Mouse (Mus musculus): ENCODE data around the gene Galnt15. TPM values are rescaled to one million over a fixed set of nuclear protein-coding genes. Genes with fewer than 3 reads are reported as not detected.

Gene Galnt15
- polyA plus RNA-seq, 1 experiment from 2014 or later = not detected

GRCm38 (mm10) chr14:32016466-32016865 lies 12.3 kb upstream of the Galnt15 start:
- H3K36me3 ChIP-seq = no peaks in the 10 kb centered on the region
- H3K4me2 ChIP-seq = no peak overlapping the region
- no peak overlapping the region for H3K27ac ChIP-seq
- no peak for ATAC-seq (ENCODE audit: low read depth)
- no peaks in the 10 kb centered on the region for H3K9me3 ChIP-seq (replicated peaks)
- 0 out of 2 replicates have a peak, but pooled peaks cover 4% of the 10 kb centered on the region for H3K27me3 ChIP-seq
- peaks cover 18% of the 10 kb centered on the region for H3K4me1 ChIP-seq (replicated peaks)
- no peak for DNase-seq
- WGBS (ENCODE audit: insufficient replicate concordance) = 52% methylated on average over 3 of the region's 3 CpGs
- H3K9ac ChIP-seq = no peak overlapping the region
- H3K4me3 ChIP-seq (replicated peaks) = no peak overlapping the region

DNA sequence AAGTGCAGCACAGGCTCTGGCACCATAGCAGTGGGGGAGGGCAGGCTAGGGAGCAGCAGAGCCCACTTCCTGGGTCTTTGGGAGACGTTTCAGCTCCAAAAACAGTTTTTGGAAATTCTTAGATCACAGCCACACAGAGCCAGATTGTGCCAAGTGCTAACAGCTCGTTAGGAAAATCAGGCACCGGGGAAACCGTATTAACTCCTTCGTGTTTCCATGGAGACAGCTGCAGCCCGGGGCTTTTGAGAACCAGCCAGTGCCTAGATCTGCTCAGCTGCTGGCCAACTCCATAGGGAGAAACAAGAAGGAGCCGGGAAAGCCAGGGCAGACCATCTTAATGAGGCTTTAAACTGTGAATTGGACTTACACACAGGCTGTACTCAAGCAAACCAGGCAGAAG lies 11.9 kb upstream of the Galnt15 start:
- no peaks in the 10 kb centered on the region for H3K9me3 ChIP-seq (replicated peaks)
- peaks cover 22% of the 10 kb centered on the region for H3K4me1 ChIP-seq (replicated peaks)
- no peak overlapping the region for H3K27ac ChIP-seq
- H3K4me3 ChIP-seq (replicated peaks) = no peak overlapping the region
- no peak overlapping the region for H3K9ac ChIP-seq
- 0 out of 2 replicates have a peak, but pooled peaks cover 4% of the 10 kb centered on the region for H3K27me3 ChIP-seq
- ATAC-seq (ENCODE audit: low read depth) (no peak), DNase-seq (no peak)
- H3K36me3 ChIP-seq = no peaks in the 10 kb centered on the region
- 0 out of 2 replicates have a peak overlapping the region, but pooled peaks have one; percentile 21 for H3K4me2 ChIP-seq
- whole genome bisulfite sequencing (ENCODE audit: insufficient replicate concordance) = 32% methylated on average over 7 of the region's 7 CpGs

- peaks cover 28% of the 10 kb centered on the region for H3K4me1 ChIP-seq (replicated peaks)
- H3K36me3 ChIP-seq = no peaks in the 10 kb centered on the region
- no peak overlapping the region for H3K27ac ChIP-seq
- no peak for DNase-seq
- H3K4me2 ChIP-seq = no peak overlapping the region
- no peak overlapping the region for H3K4me3 ChIP-seq (replicated peaks)
- H3K9me3 ChIP-seq (replicated peaks) = no peaks in the 10 kb centered on the region
- ATAC-seq (ENCODE audit: low read depth) = no peak
- 0 out of 2 replicates have a peak, but pooled peaks cover 4% of the 10 kb centered on the region for H3K27me3 ChIP-seq
- H3K9ac ChIP-seq = no peak overlapping the region
- 59% methylated on average over 2 of the region's 2 CpGs for WGBS (ENCODE audit: insufficient replicate concordance)
Measured at GRCm38 (mm10) chr14:32017448-32017847, 11.3 kb upstream of the Galnt15 start.

DNA sequence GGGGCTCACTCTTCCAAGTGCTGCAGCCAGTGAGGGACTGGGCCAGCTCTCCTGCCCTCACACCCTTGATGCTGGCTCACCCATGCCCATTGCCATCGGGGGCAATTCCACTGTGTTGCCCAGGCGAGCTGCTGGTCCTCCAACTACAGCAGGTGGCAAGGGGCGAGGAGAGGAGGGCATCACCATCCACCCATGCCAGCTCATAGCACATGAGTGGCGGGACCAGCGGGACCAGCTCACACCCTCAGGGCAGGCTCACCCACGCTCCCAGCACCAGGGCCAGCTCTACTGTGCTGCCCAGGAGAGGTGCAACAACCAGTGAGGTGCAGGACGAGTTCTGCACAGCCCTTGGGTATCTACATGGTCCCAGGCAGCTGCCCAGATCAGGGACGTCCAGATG lies 9.7 kb upstream of the Galnt15 start:
- ATAC-seq (ENCODE audit: low read depth) = no peak
- Histone ChIP-seq H3K36me3 (no peaks in the 10 kb centered on the region), H3K27me3 (0 out of 2 replicates have a peak, but pooled peaks cover 4% of the 10 kb centered on the region), H3K9me3 (replicated peaks) (no peaks in the 10 kb centered on the region), H3K4me3 (replicated peaks) (no peak overlapping the region), H3K4me1 (replicated peaks) (peaks cover 40% of the 10 kb centered on the region), H3K4me2 (no peak overlapping the region), H3K9ac (no peak overlapping the region), H3K27ac (no peak overlapping the region)
- DNase-seq = no peak
- 54% methylated on average over 8 of the region's 8 CpGs for WGBS (ENCODE audit: insufficient replicate concordance)

DNA sequence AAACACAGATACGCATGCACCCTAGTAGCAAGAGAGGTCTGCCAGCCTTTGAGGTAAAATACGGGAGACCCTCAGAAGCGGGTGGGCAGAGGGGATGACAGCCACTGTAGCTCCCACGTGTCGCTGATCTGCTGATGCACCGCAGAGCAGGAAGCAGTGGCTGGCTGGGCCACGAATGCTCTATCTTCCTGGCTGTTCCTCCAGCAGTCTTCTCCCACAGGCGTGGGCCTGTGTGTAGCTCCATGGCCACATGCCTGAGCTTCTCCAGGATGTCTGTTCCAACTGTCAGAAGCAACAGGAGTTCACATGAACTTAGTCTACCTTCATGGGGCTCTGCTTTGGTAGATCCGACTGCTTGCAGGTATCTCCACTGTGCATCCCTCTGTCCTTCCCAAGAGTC lies 6.8 kb upstream of the Galnt15 start:
- H3K9me3 ChIP-seq (replicated peaks) = no peaks in the 10 kb centered on the region
- H3K27ac ChIP-seq = no peak overlapping the region
- WGBS (ENCODE audit: insufficient replicate concordance) = 43% methylated on average over 9 of the region's 9 CpGs
- peak; percentile 22; the same call in 1 of the 2 replicates for ATAC-seq (ENCODE audit: low read depth)
- H3K4me3 ChIP-seq (replicated peaks) = no peak overlapping the region
- H3K36me3 ChIP-seq = no peaks in the 10 kb centered on the region
- H3K4me1 ChIP-seq (replicated peaks) = peaks cover 33% of the 10 kb centered on the region
- no peak overlapping the region for H3K9ac ChIP-seq
- no peak for DNase-seq
- peaks cover 10% of the 10 kb centered on the region for H3K27me3 ChIP-seq
- no peak overlapping the region for H3K4me2 ChIP-seq

DNA sequence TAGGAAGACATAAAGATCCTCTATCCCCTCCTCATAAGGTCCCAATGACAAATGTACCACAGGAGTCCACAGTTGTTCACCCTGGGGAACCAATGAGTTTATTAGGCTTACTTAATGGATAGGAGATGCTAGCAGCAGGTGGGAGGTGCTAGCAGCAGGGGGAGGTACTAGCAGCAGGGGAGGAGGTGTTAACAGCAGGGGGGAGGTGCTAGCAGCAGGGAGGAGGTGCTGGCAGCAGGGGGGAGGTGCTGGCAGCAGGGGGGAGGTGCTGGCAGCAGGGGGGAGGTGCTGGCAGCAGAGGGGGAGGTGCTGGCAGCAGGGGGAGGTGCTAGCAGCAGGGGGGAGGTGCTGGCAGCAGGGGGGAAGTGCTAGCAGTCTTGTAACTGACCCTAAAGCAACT lies 6.3 kb upstream of the Galnt15 start:
- Histone ChIP-seq H3K27ac (no peak overlapping the region), H3K4me2 (0 out of 2 replicates have a peak overlapping the region, but pooled peaks have one; percentile 12), H3K9ac (no peak overlapping the region), H3K36me3 (no peaks in the 10 kb centered on the region), H3K27me3 (peaks cover 15% of the 10 kb centered on the region), H3K4me1 (replicated peaks) (peaks cover 28% of the 10 kb centered on the region), H3K9me3 (replicated peaks) (no peaks in the 10 kb centered on the region), H3K4me3 (replicated peaks) (no peak overlapping the region)
- DNase-seq = peak; percentile 13
- ATAC-seq (ENCODE audit: low read depth) = peak; percentile 68

DNA sequence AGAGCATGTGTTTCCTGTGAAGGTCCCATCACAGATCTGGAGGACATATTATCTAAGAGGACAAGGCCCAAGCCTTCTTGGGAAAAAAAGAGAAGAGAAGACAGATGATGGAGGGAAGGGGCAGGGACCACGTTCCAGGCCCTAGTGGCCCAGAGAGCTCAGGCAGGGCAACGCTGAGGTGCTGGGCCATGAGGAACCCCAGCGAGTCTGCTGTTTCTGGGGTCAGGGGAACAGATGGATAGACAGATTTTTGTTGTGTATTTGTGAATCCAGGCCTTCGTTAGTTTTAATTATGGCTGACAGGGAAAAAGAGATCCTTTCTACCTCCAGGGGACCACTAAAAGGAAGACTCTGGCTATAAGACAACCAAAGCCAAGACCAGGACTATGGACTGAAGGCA lies 4.9 kb upstream of the Galnt15 start:
- WGBS (ENCODE audit: insufficient replicate concordance) = 67% methylated on average over 4 of the region's 4 CpGs
- H3K4me1 ChIP-seq (replicated peaks) = peaks cover 28% of the 10 kb centered on the region
- H3K4me2 ChIP-seq = no peak overlapping the region
- ATAC-seq (ENCODE audit: low read depth) = no peak
- H3K36me3 ChIP-seq = no peaks in the 10 kb centered on the region
- peaks cover 29% of the 10 kb centered on the region for H3K27me3 ChIP-seq
- no peaks in the 10 kb centered on the region for H3K9me3 ChIP-seq (replicated peaks)
- DNase-seq = no peak
- no peak overlapping the region for H3K27ac ChIP-seq
- H3K4me3 ChIP-seq (replicated peaks) = no peak overlapping the region
- H3K9ac ChIP-seq = no peak overlapping the region

DNA sequence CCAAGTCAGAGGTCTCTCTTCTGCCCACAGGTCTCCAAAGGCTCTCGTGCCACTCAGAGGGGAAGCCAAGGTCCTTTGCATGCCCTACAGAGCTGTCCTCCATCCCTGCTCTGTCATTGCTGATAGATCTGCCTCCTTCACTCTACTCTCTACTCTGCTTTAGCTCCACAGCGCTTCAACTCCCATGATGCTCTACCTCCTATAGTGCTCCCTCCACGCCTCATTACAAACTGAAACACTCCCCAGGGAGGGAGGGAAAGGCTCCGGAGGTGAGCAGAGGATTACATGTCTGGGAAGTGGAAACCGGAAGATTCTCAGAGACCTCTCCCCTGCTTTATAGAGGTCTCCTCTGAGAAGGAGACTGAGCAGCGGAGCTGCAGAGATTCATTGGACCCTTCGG lies 1.6 kb upstream of the Galnt15 start:
- ATAC-seq (ENCODE audit: low read depth) = no peak
- WGBS (ENCODE audit: insufficient replicate concordance) = 50% methylated on average over 7 of the region's 7 CpGs

DNA sequence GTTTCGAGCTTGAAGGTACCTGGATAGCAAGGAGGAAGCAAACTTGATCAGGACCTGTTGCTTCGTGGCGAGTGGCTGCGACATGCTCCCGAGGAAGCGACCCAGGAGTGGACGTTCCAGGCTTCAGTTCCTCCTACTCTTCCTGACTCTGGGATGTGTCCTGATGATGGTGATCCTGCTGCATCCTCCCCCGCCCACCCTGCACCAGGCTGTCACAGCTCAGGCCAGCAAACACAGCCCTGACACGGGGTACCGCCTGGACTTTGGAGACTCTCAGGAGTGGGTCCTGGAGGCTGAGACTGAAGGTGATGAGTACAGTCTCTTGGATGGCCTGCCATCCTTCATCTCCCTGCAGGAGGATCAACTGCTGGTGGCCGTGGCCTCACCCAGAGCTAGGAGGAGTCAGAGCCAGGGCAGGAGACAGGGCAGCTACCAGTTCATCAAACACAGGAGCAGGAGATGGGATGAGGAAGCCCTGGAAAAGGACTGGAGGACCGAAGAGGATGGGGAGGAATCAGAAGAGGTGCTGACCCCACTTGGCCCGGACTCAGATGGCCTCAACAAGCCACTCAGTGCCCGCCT lies 713 bp downstream of the Galnt15 start:
- WGBS (ENCODE audit: insufficient replicate concordance) = 49% methylated on average over 14 of the region's 14 CpGs
- no peaks in the 10 kb centered on the region for H3K9me3 ChIP-seq (replicated peaks)
- H3K9ac ChIP-seq = no peak overlapping the region
- H3K36me3 ChIP-seq = no peaks in the 10 kb centered on the region
- no peak overlapping the region for H3K4me2 ChIP-seq
- DNase-seq = no peak
- peaks cover 43% of the 10 kb centered on the region for H3K27me3 ChIP-seq
- no peak for ATAC-seq (ENCODE audit: low read depth)
- H3K4me1 ChIP-seq (replicated peaks) = no peaks in the 10 kb centered on the region
- H3K4me3 ChIP-seq (replicated peaks) = no peak overlapping the region
- no peak overlapping the region for H3K27ac ChIP-seq

More for the DNA sequence above, 1.6 kb upstream of the Galnt15 start:
- Histone ChIP-seq H3K36me3 (no peaks in the 10 kb centered on the region), H3K4me2 (no peak overlapping the region), H3K9me3 (replicated peaks) (no peaks in the 10 kb centered on the region), H3K4me3 (replicated peaks) (no peak overlapping the region), H3K4me1 (replicated peaks) (peaks cover 15% of the 10 kb centered on the region), H3K27ac (no peak overlapping the region), H3K9ac (no peak overlapping the region), H3K27me3 (peaks cover 43% of the 10 kb centered on the region)
- DNase-seq = no peak

GRCm38 (mm10) chr14:32030073-32030472 lies 1.3 kb downstream of the Galnt15 start:
- Histone ChIP-seq H3K4me1 (replicated peaks) (no peaks in the 10 kb centered on the region), H3K27ac (no peak overlapping the region), H3K4me2 (no peak overlapping the region), H3K27me3 (peaks cover 43% of the 10 kb centered on the region), H3K4me3 (replicated peaks) (no peak overlapping the region), H3K9ac (no peak overlapping the region), H3K36me3 (no peaks in the 10 kb centered on the region), H3K9me3 (replicated peaks) (no peaks in the 10 kb centered on the region)
- ATAC-seq (ENCODE audit: low read depth) (no peak), DNase-seq (no peak)
- 51% methylated on average over 5 of the region's 5 CpGs for WGBS (ENCODE audit: insufficient replicate concordance)

DNA sequence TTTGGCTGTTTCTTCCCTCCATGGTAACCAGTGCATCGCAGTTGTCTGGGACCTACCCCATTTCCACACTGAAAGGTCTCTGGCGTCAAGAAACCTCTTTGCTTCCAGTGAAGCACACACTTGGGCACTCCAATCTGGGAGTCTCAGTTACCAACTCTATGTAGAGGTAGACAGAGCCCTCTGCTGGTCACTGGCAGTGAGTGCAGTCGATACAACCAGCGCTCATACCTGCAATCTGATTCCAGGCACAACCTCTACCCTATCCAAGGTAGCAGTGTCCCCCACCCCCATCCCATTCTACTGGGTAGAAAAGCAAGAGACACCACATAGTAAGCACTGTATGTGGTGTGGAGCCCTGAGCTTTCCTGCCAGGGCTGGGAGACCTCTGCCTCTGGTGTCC lies 3.7 kb downstream of the Galnt15 start:
- Histone ChIP-seq H3K9me3 (replicated peaks) (no peaks in the 10 kb centered on the region), H3K9ac (no peak overlapping the region), H3K36me3 (no peaks in the 10 kb centered on the region), H3K27ac (no peak overlapping the region), H3K27me3 (peaks cover 32% of the 10 kb centered on the region), H3K4me1 (replicated peaks) (peaks cover 12% of the 10 kb centered on the region), H3K4me2 (no peak overlapping the region), H3K4me3 (replicated peaks) (no peak overlapping the region)
- WGBS (ENCODE audit: insufficient replicate concordance) = 7% methylated on average over 4 of the region's 4 CpGs
- DNase-seq = peak; percentile 33
- 0 out of 2 replicates have a peak, but pooled peaks have one; percentile 33 for ATAC-seq (ENCODE audit: low read depth)

DNA sequence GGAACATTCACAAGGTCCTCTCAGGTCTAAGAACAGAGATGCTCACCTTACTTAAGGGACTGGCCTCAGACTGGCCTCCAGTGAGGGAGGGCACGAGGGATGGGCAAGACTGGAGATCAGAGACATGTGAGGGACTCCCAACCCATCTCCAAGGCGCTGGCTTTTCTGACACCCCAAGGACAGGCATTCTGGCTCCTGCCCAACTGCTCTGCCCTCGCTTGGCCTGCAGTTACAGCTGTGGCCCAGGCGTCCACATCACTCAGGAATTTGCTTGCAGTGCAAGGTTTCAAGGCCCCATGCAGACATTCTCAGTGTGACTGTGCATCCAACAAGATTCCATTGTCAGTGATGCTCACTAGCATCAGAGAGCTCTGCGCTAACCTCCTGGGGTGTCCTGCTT lies 7.7 kb downstream of the Galnt15 start:
- Histone ChIP-seq H3K9ac (no peak overlapping the region), H3K9me3 (replicated peaks) (no peaks in the 10 kb centered on the region), H3K4me2 (no peak overlapping the region), H3K4me3 (replicated peaks) (no peak overlapping the region), H3K4me1 (replicated peaks) (peaks cover 39% of the 10 kb centered on the region), H3K27me3 (no peaks in the 10 kb centered on the region), H3K36me3 (no peaks in the 10 kb centered on the region), H3K27ac (no peak overlapping the region)
- ATAC-seq (ENCODE audit: low read depth) = no peak
- WGBS (ENCODE audit: insufficient replicate concordance) = 76% methylated on average over 5 of the region's 5 CpGs
- DNase-seq = no peak
